Mouse (Mus musculus): Measurements from ENCODE around the gene Cab39. TPM values are rescaled to one million over a fixed set of nuclear protein-coding genes. Genes with fewer than 3 reads are reported as not detected.

Gene Cab39
- total and polyA plus RNA-seq, 2 experiments: 17.5 to 54.0 TPM

DNA sequence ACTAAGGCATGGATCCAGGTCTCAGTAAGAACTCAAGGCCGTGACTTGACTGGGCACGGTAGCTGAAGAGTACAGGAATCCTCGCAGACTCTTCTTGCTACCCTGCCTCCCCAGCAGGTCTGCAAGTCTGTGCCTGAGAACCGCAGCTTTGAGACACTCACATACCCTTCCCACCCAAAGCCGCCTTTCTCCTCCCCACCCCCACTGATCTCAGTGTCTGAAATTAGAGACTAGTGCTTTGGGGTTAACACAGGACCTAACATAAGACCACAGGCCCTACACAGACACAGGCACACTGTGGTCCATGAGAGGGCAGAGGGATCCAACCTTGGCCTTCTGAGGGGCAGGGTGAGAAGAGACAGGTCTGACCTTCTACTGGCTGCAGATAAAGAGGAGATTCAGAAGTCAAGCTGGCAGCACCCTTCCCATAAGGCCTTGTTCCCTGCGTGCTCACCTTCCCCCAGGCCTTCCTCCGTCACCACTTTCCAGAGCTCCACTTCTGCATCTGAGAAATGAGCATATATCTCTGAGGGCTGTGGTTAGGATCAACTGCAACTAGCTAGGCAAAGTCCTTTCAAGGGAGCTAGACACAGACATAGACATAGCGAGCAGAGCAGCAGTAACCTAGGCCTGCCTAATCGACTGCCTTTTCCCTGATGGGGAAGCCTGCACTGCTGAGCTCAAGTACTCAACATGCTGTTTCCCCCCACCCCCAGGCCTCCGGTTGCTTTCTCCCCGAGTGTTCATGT lies 41.1 kb upstream of the Cab39 start:
- H3K4me1 ChIP-seq (ENCODE audit: control insufficient read depth, insufficient read depth, low read length): no peaks in the 10 kb centered on the region
- no peak overlapping the region for H3K27ac ChIP-seq (replicated peaks; ENCODE audit: insufficient read depth, low read depth, low read length)
- no peaks in the 10 kb centered on the region for H3K36me3 ChIP-seq (ENCODE audit: control insufficient read depth, insufficient read depth, low read length)
- H3K4me3 ChIP-seq (ENCODE audit: insufficient read depth, low read depth, low read length): no peak overlapping the region
- no peaks in the 10 kb centered on the region for H3K27me3 ChIP-seq (ENCODE audit: control insufficient read depth, insufficient read depth, low read length)
- TF ChIP-seq CTCF (IDR thresholded peaks at IDR 0.05; ENCODE audit: low read depth, low read length): no peak
- TF ChIP-seq POLR2A (IDR thresholded peaks at IDR 0.05; ENCODE audit: extremely low read depth, insufficient read depth, low read length): no peak
- 80% methylated on average over 11 of the region's 11 CpGs for WGBS
- no peak overlapping the region for H3K9ac ChIP-seq (ENCODE audit: low read depth, low read length)
- H3K79me2 ChIP-seq (ENCODE audit: control insufficient read depth, insufficient read depth, low read length): no peaks in the 10 kb centered on the region
- DNase-seq (ENCODE audit: extremely low read depth, low read depth, low spot score): no peak

DNA sequence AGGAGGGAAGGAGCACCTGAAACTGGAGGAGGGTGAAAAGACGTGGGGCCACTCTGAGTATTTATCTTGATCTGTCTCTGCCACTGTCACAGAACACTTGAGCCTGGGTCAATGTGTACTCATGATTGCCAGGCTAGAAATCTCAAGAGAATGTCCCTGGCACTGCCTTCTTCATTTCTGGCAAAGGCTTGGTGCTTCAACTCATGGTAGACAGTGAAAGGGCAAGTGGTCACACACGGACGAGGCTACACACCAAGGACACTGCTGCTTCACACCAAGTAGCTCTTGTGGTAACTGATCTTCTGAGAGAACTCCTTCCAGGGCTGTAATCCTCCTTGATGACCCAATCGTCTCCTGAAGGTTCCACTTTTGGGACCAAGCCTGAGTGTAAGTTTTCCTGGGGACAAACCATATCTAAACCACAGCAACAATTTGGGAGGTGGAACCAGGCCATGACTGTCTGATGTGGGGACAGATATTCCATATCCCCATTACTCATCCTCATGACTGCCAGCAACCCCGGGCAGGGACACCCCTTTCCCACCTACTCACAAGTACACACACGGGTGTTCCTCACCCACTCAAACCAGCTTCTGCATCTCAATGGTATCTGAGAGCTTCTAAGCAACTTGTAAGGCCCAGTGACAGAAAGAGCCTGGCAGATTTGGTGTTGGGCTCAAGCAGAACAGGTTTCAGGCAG lies 35.6 kb upstream of the Cab39 start:
- no peak for DNase-seq (ENCODE audit: extremely low read depth, low read depth, low spot score)
- 76% methylated on average over 6 of the region's 6 CpGs for WGBS
- Histone ChIP-seq H3K4me3 (ENCODE audit: insufficient read depth, low read depth, low read length) (no peak overlapping the region), H3K36me3 (ENCODE audit: control insufficient read depth, insufficient read depth, low read length) (no peaks in the 10 kb centered on the region), H3K79me2 (ENCODE audit: control insufficient read depth, insufficient read depth, low read length) (no peaks in the 10 kb centered on the region), H3K27me3 (ENCODE audit: control insufficient read depth, insufficient read depth, low read length) (no peaks in the 10 kb centered on the region), H3K27ac (replicated peaks; ENCODE audit: insufficient read depth, low read depth, low read length) (no peak overlapping the region), H3K4me1 (ENCODE audit: control insufficient read depth, insufficient read depth, low read length) (no peaks in the 10 kb centered on the region), H3K9ac (ENCODE audit: low read depth, low read length) (no peak overlapping the region)
- no peak for TF ChIP-seq CTCF (IDR thresholded peaks at IDR 0.05; ENCODE audit: low read depth, low read length)
- no peak for TF ChIP-seq POLR2A (IDR thresholded peaks at IDR 0.05; ENCODE audit: extremely low read depth, insufficient read depth, low read length)

- WGBS: 37% methylated on average over 14 of the region's 14 CpGs
- Histone ChIP-seq H3K4me3 (ENCODE audit: insufficient read depth, low read depth, low read length) (no peak overlapping the region), H3K79me2 (ENCODE audit: control insufficient read depth, insufficient read depth, low read length) (no peaks in the 10 kb centered on the region), H3K27me3 (ENCODE audit: control insufficient read depth, insufficient read depth, low read length) (no peaks in the 10 kb centered on the region), H3K4me1 (ENCODE audit: control insufficient read depth, insufficient read depth, low read length) (no peaks in the 10 kb centered on the region), H3K36me3 (ENCODE audit: control insufficient read depth, insufficient read depth, low read length) (no peaks in the 10 kb centered on the region), H3K27ac (replicated peaks; ENCODE audit: insufficient read depth, low read depth, low read length) (no peak overlapping the region), H3K9ac (ENCODE audit: low read depth, low read length) (no peak overlapping the region)
- DNase-seq (ENCODE audit: extremely low read depth, low read depth, low spot score): no peak
- TF ChIP-seq POLR2A (IDR thresholded peaks at IDR 0.05; ENCODE audit: extremely low read depth, insufficient read depth, low read length) (no peak), CTCF (IDR thresholded peaks at IDR 0.05; ENCODE audit: low read depth, low read length) (no peak)
These were observed 34.8 kb upstream of the Cab39 start for GRCm38 (mm10) chr1:85758231-85758968.

- Histone ChIP-seq H3K27ac (replicated peaks; ENCODE audit: insufficient read depth, low read depth, low read length) (no peak overlapping the region), H3K36me3 (ENCODE audit: control insufficient read depth, insufficient read depth, low read length) (no peaks in the 10 kb centered on the region), H3K4me1 (ENCODE audit: control insufficient read depth, insufficient read depth, low read length) (no peaks in the 10 kb centered on the region), H3K4me3 (ENCODE audit: insufficient read depth, low read depth, low read length) (no peak overlapping the region), H3K79me2 (ENCODE audit: control insufficient read depth, insufficient read depth, low read length) (no peaks in the 10 kb centered on the region), H3K27me3 (ENCODE audit: control insufficient read depth, insufficient read depth, low read length) (no peaks in the 10 kb centered on the region), H3K9ac (ENCODE audit: low read depth, low read length) (no peak overlapping the region)
- TF ChIP-seq POLR2A (IDR thresholded peaks at IDR 0.05; ENCODE audit: extremely low read depth, insufficient read depth, low read length) (no peak), CTCF (IDR thresholded peaks at IDR 0.05; ENCODE audit: low read depth, low read length) (no peak)
- no peak for DNase-seq (ENCODE audit: extremely low read depth, low read depth, low spot score)
- WGBS: 33% methylated on average over 1 of the region's 1 CpGs
These were observed 34.3 kb upstream of the Cab39 start for GRCm38 (mm10) chr1:85758969-85759293.

DNA sequence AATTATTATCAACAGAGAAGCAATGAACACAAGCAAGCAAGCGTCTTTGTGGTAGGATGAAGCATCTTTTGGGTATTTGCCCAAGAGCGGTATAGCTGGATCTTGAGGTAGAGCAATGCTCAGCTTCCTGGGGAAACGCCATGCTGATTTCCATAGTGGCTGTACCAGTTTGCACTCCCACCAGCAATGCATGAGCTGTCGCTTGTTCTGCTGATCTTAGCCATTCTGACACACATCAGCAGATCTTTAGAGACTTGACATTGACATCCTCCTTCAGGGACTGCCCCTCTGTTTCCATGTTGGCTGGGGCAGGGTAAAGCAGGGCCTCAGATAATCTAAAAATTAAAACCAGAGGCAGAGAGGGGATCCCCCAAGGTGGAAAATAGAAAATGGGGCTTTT lies 31.6 kb upstream of the Cab39 start:
- no peaks in the 10 kb centered on the region for H3K4me1 ChIP-seq (ENCODE audit: control insufficient read depth, insufficient read depth, low read length)
- 90% methylated on average over 4 of the region's 4 CpGs for WGBS
- H3K27ac ChIP-seq (replicated peaks; ENCODE audit: insufficient read depth, low read depth, low read length): no peak overlapping the region
- no peak overlapping the region for H3K9ac ChIP-seq (ENCODE audit: low read depth, low read length)
- no peaks in the 10 kb centered on the region for H3K79me2 ChIP-seq (ENCODE audit: control insufficient read depth, insufficient read depth, low read length)
- TF ChIP-seq POLR2A (IDR thresholded peaks at IDR 0.05; ENCODE audit: extremely low read depth, insufficient read depth, low read length): no peak
- no peak for TF ChIP-seq CTCF (IDR thresholded peaks at IDR 0.05; ENCODE audit: low read depth, low read length)
- H3K27me3 ChIP-seq (ENCODE audit: control insufficient read depth, insufficient read depth, low read length): no peaks in the 10 kb centered on the region
- DNase-seq (ENCODE audit: extremely low read depth, low read depth, low spot score): no peak
- no peaks in the 10 kb centered on the region for H3K36me3 ChIP-seq (ENCODE audit: control insufficient read depth, insufficient read depth, low read length)
- H3K4me3 ChIP-seq (ENCODE audit: insufficient read depth, low read depth, low read length): no peak overlapping the region
